Mouse (Mus musculus) testis, adult 2 months (tissue): Measurements from ENCODE around the gene Gm37240.

Experiments used
- CTCF ChIP-seq: fragments of 200-500 bp; IDR thresholded peaks from 2 replicates; pipeline ENCODE4 v1.5.1; 2012; ENCODE audit warnings: low read depth, mild to moderate bottlenecking, inconsistent platforms, low read length, moderate library complexity; ENCODE audit not compliant: control insufficient read depth, insufficient read depth, insufficient replicate concordance
- POLR2A ChIP-seq: fragments of 200-500 bp; IDR thresholded peaks from 2 replicates; pipeline ENCODE4 v1.6.1; 2012; ENCODE audit warnings: low read depth, mild to moderate bottlenecking, inconsistent platforms, low read length, moderate library complexity; ENCODE audit not compliant: control insufficient read depth

DNA sequence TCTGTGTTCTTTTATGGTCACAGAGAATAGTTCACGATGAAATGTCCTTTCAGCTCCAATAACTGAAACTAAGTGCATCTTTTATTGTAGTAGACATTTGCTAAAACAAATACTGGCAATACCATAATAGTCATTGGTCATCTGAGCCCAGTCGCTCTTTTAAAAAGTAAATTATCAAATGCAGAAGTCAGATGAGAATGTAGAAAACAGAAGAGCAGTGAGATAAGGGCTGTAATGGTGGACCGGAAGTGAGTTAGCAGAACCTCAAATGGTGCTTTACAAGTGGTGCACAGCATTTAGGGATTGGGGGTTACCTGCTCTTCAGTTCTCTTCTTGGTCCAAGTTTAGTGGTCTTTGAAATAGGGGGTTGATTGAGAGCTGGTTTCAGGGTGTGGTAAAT, 942.4 kb downstream of the Gm37240 start:
- TF ChIP-seq CTCF (no peak), POLR2A (no peak)
